Mouse (Mus musculus) liver, embryonic 14.5 days (tissue): ENCODE measurements around the gene Dars. TPM values are rescaled to one million over a fixed set of nuclear protein-coding genes. Genes with fewer than 3 reads are reported as not detected.
A peak's percentile ranks its signal among the peaks of the same experiment; 100 is the strongest.

Source experiments
- ATAC-seq: fragments of 200-750 bp; cut with Nextera tagmentation; 2 replicates; pipeline ENCODE4 v1.8.0; 2017; ENCODE audit warnings: moderate number of reproducible peaks, mild to moderate bottlenecking, moderate library complexity; ENCODE audit not compliant: insufficient read depth
- DNase-seq, 3 experiments: peaks; one replicate each; pipeline ENCODE4 v3.0.0-alpha.2; 2012 to 2013; ENCODE audit warnings: low read depth in 3 of 3, low spot score in 3 of 3
- H3K27ac ChIP-seq: fragments of 300-500 bp; sonication (generic); 2 replicates; pipeline ENCODE4 v1.5.1; 2014; ENCODE audit warnings: moderate library complexity, mild to moderate bottlenecking, control low read depth, inconsistent platforms
- H3K27me3 ChIP-seq: fragments of 300-500 bp; sonication (generic); 2 replicates; pipeline ENCODE4 v1.6.1; 2014; ENCODE audit warnings: mild to moderate bottlenecking, low read length, moderate library complexity; ENCODE audit not compliant: control insufficient read depth, insufficient read depth
- H3K36me3 ChIP-seq: fragments of 300-500 bp; sonication (generic); replicated peaks from 2 replicates; pipeline ENCODE4 v1.6.1; 2014; ENCODE audit warnings: low read depth; ENCODE audit not compliant: control insufficient read depth, insufficient read depth
- H3K4me1 ChIP-seq, 2 experiments: fragments of 200-500 bp in 1 of 2; fragments of 300-500 bp in 1 of 2; sonication (generic) in 1 of 2; replicated peaks; 2 replicates each; pipeline ENCODE4 v1.6.1; 2012 to 2014; ENCODE audit warnings: antibody characterized with exemption in 1 of 2, inconsistent platforms in 1 of 2, low read length in 1 of 2; ENCODE audit not compliant: control insufficient read depth in 2 of 2, insufficient read depth in 2 of 2
- H3K4me2 ChIP-seq: fragments of 300-500 bp; sonication (generic); 2 replicates; pipeline ENCODE4 v1.6.1; 2014; ENCODE audit warnings: low read depth, mild to moderate bottlenecking, control low read depth, moderate library complexity
- H3K4me3 ChIP-seq, 2 experiments: fragments of 200-500 bp in 1 of 2; fragments of 300-500 bp in 1 of 2; sonication (generic) in 1 of 2; 2 replicates each; pipeline ENCODE4 v1.5.1; 2012 to 2014; ENCODE audit warnings: low read depth in 2 of 2, low read length in 2 of 2, mild to moderate bottlenecking in 2 of 2, control low read depth in 1 of 2, inconsistent platforms in 1 of 2, moderate library complexity in 1 of 2; ENCODE audit not compliant: insufficient read depth in 1 of 2
- H3K9ac ChIP-seq: fragments of 300-500 bp; sonication (generic); replicated peaks from 2 replicates; pipeline ENCODE4 v1.6.1; 2014; ENCODE audit warnings: mild to moderate bottlenecking, control low read depth, moderate library complexity
- H3K9me3 ChIP-seq: fragments of 300-500 bp; sonication (generic); 2 replicates; pipeline ENCODE4 v1.6.1; 2016; ENCODE audit warnings: low read length, mixed read lengths; ENCODE audit not compliant: control insufficient read depth
- CTCF ChIP-seq: IDR thresholded peaks from 2 replicates; pipeline ENCODE4 v1.5.1; 2016; ENCODE audit warnings: antibody characterized with exemption, low read depth, control low read depth
- EP300 ChIP-seq: IDR thresholded peaks from 2 replicates; pipeline ENCODE4 v1.6.1; 2016; ENCODE audit warnings: antibody characterized with exemption, low read depth
- WGBS: fragments of 180-500 bp; shearing (Covaris S2); extraction: QIAGEN DNeasy Blood & Tissue Kit; methylation state at CpG from one replicate; pipeline ENCODE4 v1.1.7; 2014; ENCODE audit not compliant: insufficient replicate concordance; 5-methylcytosine and 5-hydroxymethylcytosine counted together
- polyA plus RNA-seq, 2 experiments: library from polyadenylated mRNA; depleted of rRNA in 1 of 2; stranded (reverse) in 1 of 2; unstranded in 1 of 2; fragments of >200 nt; fragmentation: Nextera tagmentation in 1 of 2; extraction: Ambion mirVana in 1 of 2; gene quantifications; 2 replicates each; pipeline versions ENCODE4 v1.2.1 to v1.2.3; 2012 to 2014

Gene Dars
- polyA plus RNA-seq, 2 experiments: 34.8 to 62.8 TPM

DNA sequence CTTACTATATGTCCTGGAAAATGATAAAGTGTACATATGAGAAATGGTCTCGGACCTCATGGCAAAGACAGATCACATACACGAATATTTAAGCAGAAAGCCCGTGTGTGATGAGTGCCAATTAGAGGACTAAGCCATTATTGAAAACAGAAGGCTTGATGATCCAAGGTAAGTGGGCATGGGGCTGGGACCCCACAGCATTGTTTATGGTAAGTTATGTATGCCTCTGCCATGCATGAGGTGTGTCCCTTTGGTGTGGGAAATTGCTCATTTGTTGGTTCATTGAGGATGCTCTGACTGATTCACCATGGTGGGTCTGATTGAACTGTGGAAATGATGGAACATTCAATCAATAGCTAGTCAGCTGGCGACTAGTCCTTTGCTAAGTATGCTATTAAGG lies 34.0 kb upstream of the Dars start:
- Histone ChIP-seq H3K36me3 (no peaks in the 10 kb centered on the region), H3K27ac (no peak overlapping the region), H3K4me2 (no peak overlapping the region), H3K4me3 (no peak overlapping the region), H3K9me3 (no peaks in the 10 kb centered on the region), H3K4me1 (no peaks in the 10 kb centered on the region), H3K9ac (no peak overlapping the region), H3K27me3 (no peaks in the 10 kb centered on the region)
- 64% methylated on average over 4 of the region's 4 CpGs for WGBS
- no peak for TF ChIP-seq CTCF
- TF ChIP-seq EP300: no peak
- ATAC-seq (no peak), DNase-seq (no peak)

DNA sequence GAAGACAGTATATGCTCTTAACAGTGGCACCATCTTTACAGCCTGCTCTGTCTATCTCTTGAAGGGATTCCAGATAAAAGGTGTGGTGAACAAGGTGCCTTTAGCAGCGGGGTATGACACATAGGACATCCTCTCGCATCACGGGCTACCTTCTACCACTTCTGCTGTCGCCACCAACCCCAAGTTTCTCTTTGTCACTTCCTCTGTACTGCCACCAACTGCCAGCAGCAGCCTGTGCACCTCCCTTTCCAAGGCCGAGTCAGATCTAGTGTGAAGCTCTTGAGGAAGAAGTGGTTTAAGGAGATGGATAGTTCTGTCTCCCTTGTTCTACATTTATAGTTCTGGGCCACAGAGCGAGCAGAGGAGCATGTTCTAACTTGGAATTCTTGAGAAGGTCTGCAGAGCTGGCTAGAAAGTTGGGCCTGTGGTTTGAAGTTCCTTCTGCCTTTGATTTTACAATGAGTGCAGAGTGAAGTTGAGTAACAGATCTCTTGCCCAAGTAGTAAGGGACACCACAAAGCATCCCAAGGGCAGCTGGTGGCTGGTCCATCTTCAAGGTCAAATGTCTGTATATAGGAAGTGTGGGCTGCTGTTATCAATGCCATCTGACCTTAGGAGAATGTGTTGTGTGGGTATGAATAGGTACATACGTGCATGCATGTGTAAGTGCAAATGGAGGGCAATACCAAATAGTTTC lies 30.2 kb upstream of the Dars start:
- H3K9me3 ChIP-seq: no peaks in the 10 kb centered on the region
- no peak overlapping the region for H3K4me3 ChIP-seq
- no peak for DNase-seq
- no peaks in the 10 kb centered on the region for H3K27me3 ChIP-seq
- TF ChIP-seq CTCF (peak; percentile 14; the same call in 1 of the 2 replicates), EP300 (no peak)
- H3K4me2 ChIP-seq: no peak overlapping the region
- ATAC-seq: no peak
- no peak overlapping the region for H3K9ac ChIP-seq
- 23% methylated on average over 7 of the region's 7 CpGs for WGBS
- no peaks in the 10 kb centered on the region for H3K36me3 ChIP-seq
- H3K4me1 ChIP-seq: 0 out of 4 replicates have a peak, but pooled peaks cover 0 to 5% of the 10 kb centered on the region in 2 experiments
- H3K27ac ChIP-seq: no peak overlapping the region

DNA sequence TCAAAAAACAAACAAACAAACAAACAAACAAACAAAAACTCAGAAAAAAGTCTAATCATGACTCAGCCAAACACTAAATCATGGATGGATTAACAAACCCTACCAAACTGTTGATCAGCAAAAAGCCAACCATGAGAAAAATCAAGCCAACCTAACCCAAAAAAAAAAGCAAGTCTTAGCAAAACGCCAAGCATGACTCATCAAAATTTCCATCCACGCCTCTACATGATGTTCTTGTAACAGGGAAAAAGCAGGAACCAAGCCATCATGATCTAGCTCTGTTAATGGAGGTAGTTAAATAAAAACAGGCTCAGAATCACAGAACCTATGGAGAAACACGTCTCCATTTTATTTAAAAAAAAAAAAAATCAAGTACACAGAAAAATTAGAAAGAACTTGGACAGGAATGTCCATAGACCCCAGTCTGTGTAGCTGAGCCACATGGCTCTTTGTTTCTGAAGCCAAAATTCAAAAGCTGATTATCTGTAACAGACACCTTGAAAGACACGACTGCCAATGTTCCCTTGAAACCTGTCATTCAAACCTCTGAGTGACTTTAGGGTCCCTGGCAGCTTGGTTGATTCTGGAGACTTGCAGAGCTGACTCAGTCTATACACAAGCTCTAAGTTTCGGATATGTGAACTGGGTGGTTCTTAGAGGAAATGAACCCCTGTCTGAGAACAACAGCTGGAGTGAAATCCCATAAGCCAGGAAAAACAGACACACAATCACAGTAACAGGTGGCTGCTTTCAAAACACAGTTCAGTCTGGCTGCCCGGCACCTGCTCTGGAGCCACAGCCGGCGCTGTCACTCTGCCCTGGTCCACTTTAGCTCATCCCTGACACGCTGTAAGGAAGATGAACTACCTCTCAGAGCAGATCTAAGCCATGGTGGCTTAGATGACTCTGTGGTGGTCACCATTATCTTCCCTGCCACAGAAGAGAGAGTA lies 27.0 kb upstream of the Dars start:
- no peaks in the 10 kb centered on the region for H3K36me3 ChIP-seq
- H3K4me2 ChIP-seq: no peak overlapping the region
- no peak for DNase-seq
- TF ChIP-seq CTCF: no peak
- no peak for TF ChIP-seq EP300
- no peak overlapping the region for H3K4me3 ChIP-seq
- ATAC-seq: no peak
- H3K4me1 ChIP-seq: 0 out of 4 replicates have a peak, but pooled peaks cover 0 to 5% of the 10 kb centered on the region in 2 experiments
- H3K9me3 ChIP-seq: no peaks in the 10 kb centered on the region
- WGBS: 44% methylated on average over 9 of the region's 9 CpGs
- no peak overlapping the region for H3K9ac ChIP-seq
- no peak overlapping the region for H3K27ac ChIP-seq
- no peaks in the 10 kb centered on the region for H3K27me3 ChIP-seq

DNA sequence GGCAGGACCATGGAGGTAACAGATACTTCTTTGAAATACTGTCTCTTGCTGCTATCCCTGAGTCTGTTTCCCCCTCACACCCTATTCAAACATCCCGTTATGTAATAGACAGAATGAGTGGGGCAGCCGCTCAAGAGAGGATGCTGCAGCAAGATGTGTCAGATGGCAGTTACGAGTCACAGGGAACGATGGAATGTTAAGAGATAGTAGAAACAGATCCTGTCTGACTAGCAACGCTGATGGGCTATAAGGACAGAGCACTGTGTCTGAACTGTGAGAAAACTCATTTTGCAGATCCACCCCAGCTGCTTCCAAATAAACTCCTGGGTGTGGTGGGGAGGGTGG lies 23.9 kb upstream of the Dars start:
- 30% methylated on average over 5 of the region's 5 CpGs for WGBS
- TF ChIP-seq EP300: no peak
- no peak for TF ChIP-seq CTCF

More for the DNA sequence above, 23.9 kb upstream of the Dars start:
- DNase-seq (no peak), ATAC-seq (no peak)
- Histone ChIP-seq H3K36me3 (no peaks in the 10 kb centered on the region), H3K27ac (no peak overlapping the region), H3K4me2 (no peak overlapping the region), H3K9me3 (no peaks in the 10 kb centered on the region), H3K9ac (no peak overlapping the region), H3K4me1 (0 out of 4 replicates have a peak, but pooled peaks cover 0 to 5% of the 10 kb centered on the region in 2 experiments), H3K27me3 (no peaks in the 10 kb centered on the region), H3K4me3 (no peak overlapping the region)
